Mouse (Mus musculus) hindbrain, embryonic 15.5 days (tissue): Measurements from ENCODE around the gene Eea1. TPM values are rescaled to one million over a fixed set of nuclear protein-coding genes. Genes with fewer than 3 reads are reported as not detected.
"Not testable (repeated sequence)": the region's sequence is repeated elsewhere in the genome, so short reads cannot be mapped to it uniquely, and the experiment has no call there.

Experiments used
- ATAC-seq: fragments of 200-750 bp; cut with Nextera tagmentation; 2 replicates; pipeline ENCODE4 v1.8.0; 2017; ENCODE audit warnings: low read depth, moderate number of reproducible peaks, moderate TSS enrichment; ENCODE audit not compliant: low FRiP score
- H3K27ac ChIP-seq: fragments of 300-500 bp; sonication (generic); replicated peaks from 2 replicates; pipeline ENCODE4 v1.5.1; 2015; ENCODE audit warnings: mild to moderate bottlenecking, inconsistent platforms
- H3K27me3 ChIP-seq: fragments of 300-500 bp; sonication (generic); 2 replicates; pipeline ENCODE4 v1.6.1; 2015; ENCODE audit warnings: control low read depth, inconsistent platforms
- H3K36me3 ChIP-seq: fragments of 300-500 bp; sonication (generic); 2 replicates; pipeline ENCODE4 v1.6.1; 2015; ENCODE audit warnings: control low read depth, inconsistent platforms
- H3K4me1 ChIP-seq: fragments of 300-500 bp; sonication (generic); replicated peaks from 2 replicates; pipeline ENCODE4 v1.6.1; 2015; ENCODE audit warnings: control low read depth, inconsistent platforms
- H3K4me2 ChIP-seq: fragments of 300-500 bp; sonication (generic); 2 replicates; pipeline ENCODE4 v1.6.1; 2015; ENCODE audit warnings: moderate library complexity, mild to moderate bottlenecking, inconsistent platforms
- H3K4me3 ChIP-seq: fragments of 300-500 bp; sonication (generic); 2 replicates; pipeline ENCODE4 v1.5.1; 2015; ENCODE audit warnings: mild to moderate bottlenecking, inconsistent platforms
- H3K9ac ChIP-seq: fragments of 300-500 bp; sonication (generic); 2 replicates; pipeline ENCODE4 v1.6.1; 2015; ENCODE audit warnings: inconsistent platforms
- H3K9me3 ChIP-seq: fragments of 300-500 bp; sonication (generic); 2 replicates; pipeline ENCODE4 v1.6.1; 2016; ENCODE audit warnings: control low read depth, inconsistent platforms
- WGBS: fragments of 180-500 bp; shearing (Covaris S2); methylation state at CpG from one replicate; pipeline ENCODE4 v1.1.7; 2015; 5-methylcytosine and 5-hydroxymethylcytosine counted together
- polyA plus RNA-seq: library from polyadenylated mRNA; unstranded; fragments of >200 nt; fragmentation: Nextera tagmentation; extraction: Ambion mirVana; gene quantifications from 2 replicates; pipeline ENCODE4 v1.2.1, GENCODE M21; 2015

Gene Eea1
- polyA plus RNA-seq, 1 experiment from 2014 or later = 20.2 TPM

- H3K9me3 ChIP-seq = no peaks in the 10 kb centered on the region
- no peak overlapping the region for H3K27ac ChIP-seq
- H3K27me3 ChIP-seq = no peaks in the 10 kb centered on the region
- ATAC-seq = no peak
- WGBS = 90% methylated on average over 5 of the region's 5 CpGs
- no peaks in the 10 kb centered on the region for H3K4me1 ChIP-seq
- no peaks in the 10 kb centered on the region for H3K36me3 ChIP-seq
- no peak overlapping the region for H3K4me2 ChIP-seq
- no peak overlapping the region for H3K9ac ChIP-seq
- H3K4me3 ChIP-seq = no peak overlapping the region
Observed at GRCm38 (mm10) chr10:95914434-95915174, 25.8 kb upstream of the Eea1 start.

- H3K9ac ChIP-seq = no peak overlapping the region
- no peaks in the 10 kb centered on the region for H3K9me3 ChIP-seq
- H3K4me3 ChIP-seq = no peak overlapping the region
- no peaks in the 10 kb centered on the region for H3K4me1 ChIP-seq
- WGBS = 57% methylated on average over 3 of the region's 3 CpGs
- H3K27me3 ChIP-seq = no peaks in the 10 kb centered on the region
- H3K4me2 ChIP-seq = no peak overlapping the region
- no peak for ATAC-seq
- no peaks in the 10 kb centered on the region for H3K36me3 ChIP-seq
- H3K27ac ChIP-seq = no peak overlapping the region
Observed at GRCm38 (mm10) chr10:95918716-95919115, 21.7 kb upstream of the Eea1 start.

GRCm38 (mm10) chr10:95923263-95924217 is 16.9 kb upstream of the Eea1 start:
- no peak overlapping the region for H3K4me2 ChIP-seq
- no peak overlapping the region for H3K4me3 ChIP-seq
- no peaks in the 10 kb centered on the region for H3K4me1 ChIP-seq
- H3K27me3 ChIP-seq = no peaks in the 10 kb centered on the region
- no peak for ATAC-seq
- 77% methylated on average over 6 of the region's 6 CpGs for WGBS
- H3K36me3 ChIP-seq = no peaks in the 10 kb centered on the region
- no peaks in the 10 kb centered on the region for H3K9me3 ChIP-seq
- H3K9ac ChIP-seq = no peak overlapping the region
- no peak overlapping the region for H3K27ac ChIP-seq

- not testable (repeated sequence) for H3K27me3 ChIP-seq, H3K4me2 ChIP-seq, H3K36me3 ChIP-seq, ATAC-seq, H3K27ac ChIP-seq, H3K9ac ChIP-seq, H3K4me3 ChIP-seq, H3K4me1 ChIP-seq, H3K9me3 ChIP-seq
- WGBS = 94% methylated on average over 13 of the region's 13 CpGs
Observed at GRCm38 (mm10) chr10:95933631-95934030, 6.8 kb upstream of the Eea1 start.

GRCm38 (mm10) chr10:95940901-95941767 is 684 bp downstream of the Eea1 start:
- 5% methylated on average over 59 of the region's 69 CpGs for WGBS
- Histone ChIP-seq H3K9me3 (no peaks in the 10 kb centered on the region), H3K27ac (peak overlapping the region; percentile 93), H3K9ac (peak overlapping the region; percentile 78), H3K4me3 (peak overlapping the region; percentile 83), H3K4me1 (peaks cover 25% of the 10 kb centered on the region), H3K27me3 (no peaks in the 10 kb centered on the region), H3K36me3 (no peaks in the 10 kb centered on the region), H3K4me2 (peak overlapping the region; percentile 64)
- ATAC-seq = peak; percentile 82

- H3K4me2 ChIP-seq = peak overlapping the region; percentile 64
- no peaks in the 10 kb centered on the region for H3K9me3 ChIP-seq
- no peak overlapping the region for H3K9ac ChIP-seq
- no peak overlapping the region for H3K27ac ChIP-seq
- WGBS = 44% methylated on average over 6 of the region's 6 CpGs
- H3K36me3 ChIP-seq = no peaks in the 10 kb centered on the region
- no peak for ATAC-seq
- peaks cover 25% of the 10 kb centered on the region for H3K4me1 ChIP-seq
- H3K4me3 ChIP-seq = peak overlapping the region; percentile 83
- no peaks in the 10 kb centered on the region for H3K27me3 ChIP-seq
Observed at GRCm38 (mm10) chr10:95941768-95942425, 1.4 kb downstream of the Eea1 start.

- Histone ChIP-seq H3K27ac (no peak overlapping the region), H3K9me3 (no peaks in the 10 kb centered on the region), H3K4me3 (no peak overlapping the region), H3K9ac (no peak overlapping the region), H3K4me1 (peaks cover 18% of the 10 kb centered on the region), H3K27me3 (no peaks in the 10 kb centered on the region), H3K4me2 (no peak overlapping the region), H3K36me3 (no peaks in the 10 kb centered on the region)
- 89% methylated on average over 1 of the region's 1 CpGs for WGBS
- ATAC-seq = no peak
Observed at GRCm38 (mm10) chr10:95945086-95945485, 4.6 kb downstream of the Eea1 start.

- no peak overlapping the region for H3K9ac ChIP-seq
- H3K4me2 ChIP-seq = no peak overlapping the region
- no peaks in the 10 kb centered on the region for H3K9me3 ChIP-seq
- no peaks in the 10 kb centered on the region for H3K27me3 ChIP-seq
- 0 out of 2 replicates have a peak, but pooled peaks cover 5% of the 10 kb centered on the region for H3K4me1 ChIP-seq
- no peak for ATAC-seq
- no peak overlapping the region for H3K4me3 ChIP-seq
- 97% methylated on average over 3 of the region's 3 CpGs for WGBS
- H3K36me3 ChIP-seq = no peaks in the 10 kb centered on the region
- no peak overlapping the region for H3K27ac ChIP-seq
Observed at GRCm38 (mm10) chr10:95949410-95949809, 9.0 kb downstream of the Eea1 start.

GRCm38 (mm10) chr10:95950194-95950593 is 9.7 kb downstream of the Eea1 start:
- Histone ChIP-seq H3K36me3 (no peaks in the 10 kb centered on the region), H3K9ac (no peak overlapping the region), H3K9me3 (no peaks in the 10 kb centered on the region), H3K4me2 (no peak overlapping the region), H3K27ac (no peak overlapping the region), H3K4me3 (no peak overlapping the region), H3K27me3 (no peaks in the 10 kb centered on the region), H3K4me1 (0 out of 2 replicates have a peak, but pooled peaks cover 5% of the 10 kb centered on the region)
- 90% methylated on average over 5 of the region's 5 CpGs for WGBS
- no peak for ATAC-seq

GRCm38 (mm10) chr10:95950797-95951196 is 10.3 kb downstream of the Eea1 start:
- H3K9me3 ChIP-seq = no peaks in the 10 kb centered on the region
- no peaks in the 10 kb centered on the region for H3K36me3 ChIP-seq
- H3K4me3 ChIP-seq = no peak overlapping the region
- H3K4me2 ChIP-seq = no peak overlapping the region
- 0 out of 2 replicates have a peak, but pooled peaks cover 5% of the 10 kb centered on the region for H3K4me1 ChIP-seq
- no peaks in the 10 kb centered on the region for H3K27me3 ChIP-seq
- no peak; the same call in 1 of the 2 replicates for ATAC-seq
- WGBS = 95% methylated on average over 4 of the region's 4 CpGs
- no peak overlapping the region for H3K9ac ChIP-seq
- no peak overlapping the region for H3K27ac ChIP-seq

GRCm38 (mm10) chr10:95951346-95951745 is 10.9 kb downstream of the Eea1 start:
- H3K4me3 ChIP-seq = no peak overlapping the region
- H3K27ac ChIP-seq = no peak overlapping the region
- no peaks in the 10 kb centered on the region for H3K27me3 ChIP-seq
- H3K4me2 ChIP-seq = no peak overlapping the region
- ATAC-seq = no peak
- H3K9ac ChIP-seq = no peak overlapping the region
- 0 out of 2 replicates have a peak, but pooled peaks cover 5% of the 10 kb centered on the region for H3K4me1 ChIP-seq
- 74% methylated on average over 2 of the region's 2 CpGs for whole genome bisulfite sequencing
- H3K36me3 ChIP-seq = no peaks in the 10 kb centered on the region
- no peaks in the 10 kb centered on the region for H3K9me3 ChIP-seq
